Mouse (Mus musculus) stomach, postnatal 0 days (tissue): ENCODE results near the gene Tmem92.
"Not testable (repeated sequence)": the region's sequence is repeated elsewhere in the genome, so short reads cannot be mapped to it uniquely, and the experiment has no call there.

Experiments
- CTCF ChIP-seq: IDR thresholded peaks from 2 replicates; pipeline ENCODE4 v1.5.1; 2016; ENCODE audit warnings: antibody characterized with exemption, low read depth, mild to moderate bottlenecking, moderate library complexity
- EP300 ChIP-seq: optimal IDR thresholded peaks from 2 replicates; pipeline ENCODE3; 2016; ENCODE audit warnings: antibody characterized with exemption

DNA sequence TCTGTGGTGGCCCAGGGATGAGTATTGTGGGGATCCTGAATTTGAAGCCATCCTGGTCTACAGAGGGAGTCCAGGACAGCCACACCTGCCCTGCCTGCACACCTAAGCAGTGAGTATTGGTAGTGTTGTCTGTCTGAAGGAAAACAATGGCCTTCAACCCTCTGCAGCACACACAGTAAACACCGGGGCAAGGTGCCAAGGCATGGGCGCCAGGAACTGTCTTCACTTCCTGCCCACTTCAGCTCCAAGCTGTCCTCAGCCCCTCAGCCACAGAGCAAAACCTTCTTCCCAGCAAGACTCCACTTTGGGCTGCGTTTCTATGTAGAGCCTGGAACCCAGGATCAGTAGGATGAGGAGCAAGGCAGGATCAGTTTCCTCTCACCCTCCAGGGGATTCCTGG lies 29.0 kb upstream of the Tmem92 start:
- TF ChIP-seq EP300, CTCF: not testable (repeated sequence)
